Mouse (Mus musculus) forebrain, embryonic 12.5 days (tissue): ENCODE data around the gene Dhx57. TPM values are rescaled to one million over a fixed set of nuclear protein-coding genes. Genes with fewer than 3 reads are reported as not detected.
"Not testable (repeated sequence)": the region's sequence is repeated elsewhere in the genome, so short reads cannot be mapped to it uniquely, and the experiment has no call there.

ENCODE experiments used
- ATAC-seq: fragments of 200-750 bp; cut with Nextera tagmentation; 2 replicates; pipeline ENCODE4 v1.8.0; 2017; ENCODE audit warnings: moderate TSS enrichment; ENCODE audit not compliant: low FRiP score
- H3K27ac ChIP-seq: fragments of 300-500 bp; sonication (generic); 2 replicates; pipeline ENCODE4 v1.5.1; 2016; ENCODE audit warnings: mild to moderate bottlenecking
- H3K27me3 ChIP-seq: fragments of 300-500 bp; sonication (generic); 2 replicates; pipeline ENCODE4 v1.6.1; 2016; ENCODE audit warnings: mild to moderate bottlenecking
- H3K36me3 ChIP-seq: fragments of 300-500 bp; sonication (generic); replicated peaks from 2 replicates; pipeline ENCODE4 v1.6.1; 2016; ENCODE audit warnings: mild to moderate bottlenecking
- H3K4me1 ChIP-seq: fragments of 300-500 bp; sonication (generic); 2 replicates; pipeline ENCODE4 v1.6.1; 2016
- H3K4me2 ChIP-seq: fragments of 300-500 bp; sonication (generic); 2 replicates; pipeline ENCODE4 v1.6.1; 2016; ENCODE audit warnings: mild to moderate bottlenecking, moderate library complexity
- H3K4me3 ChIP-seq: fragments of 300-500 bp; sonication (generic); replicated peaks from 2 replicates; pipeline ENCODE4 v1.5.1; 2016; ENCODE audit warnings: mild to moderate bottlenecking
- H3K9ac ChIP-seq: fragments of 300-500 bp; sonication (generic); 2 replicates; pipeline ENCODE4 v1.6.1; 2016; ENCODE audit warnings: mild to moderate bottlenecking
- H3K9me3 ChIP-seq: fragments of 300-500 bp; sonication (generic); 2 replicates; pipeline ENCODE4 v1.6.1; 2016
- WGBS: fragments of 180-500 bp; shearing (Covaris S2); methylation state at CpG from one replicate; pipeline ENCODE4 v1.1.7; 2016; 5-methylcytosine and 5-hydroxymethylcytosine counted together
- polyA plus RNA-seq: library from polyadenylated mRNA; unstranded; fragments of >200 nt; fragmentation: Nextera tagmentation; extraction: Ambion mirVana; gene quantifications from 2 replicates; pipeline ENCODE4 v1.2.1, GENCODE M21; 2016

The Dhx57 gene
- polyA plus RNA-seq, 1 experiment from 2014 or later, result 31.3 TPM

- Histone ChIP-seq H3K27me3 (no peaks in the 10 kb centered on the region), H3K4me1 (peaks cover 9% of the 10 kb centered on the region), H3K36me3 (no peaks in the 10 kb centered on the region), H3K4me3 (no peak overlapping the region), H3K9ac (no peak overlapping the region), H3K27ac (no peak overlapping the region), H3K4me2 (no peak overlapping the region), H3K9me3 (no peaks in the 10 kb centered on the region)
- 70% methylated on average over 9 of the region's 9 CpGs for WGBS
- no peak for ATAC-seq
These were observed 69.1 kb downstream of the Dhx57 start for GRCm38 (mm10) chr17:80221202-80221601.

GRCm38 (mm10) chr17:80220131-80220530 lies 70.1 kb downstream of the Dhx57 start:
- 78% methylated on average over 2 of the region's 2 CpGs for WGBS
- Histone ChIP-seq H3K4me3 (no peak overlapping the region), H3K9ac (no peak overlapping the region), H3K36me3 (no peaks in the 10 kb centered on the region), H3K4me2 (no peak overlapping the region), H3K27ac (no peak overlapping the region), H3K27me3 (no peaks in the 10 kb centered on the region), H3K4me1 (peaks cover 5% of the 10 kb centered on the region), H3K9me3 (no peaks in the 10 kb centered on the region)
- no peak for ATAC-seq

- ATAC-seq, H3K27ac ChIP-seq, H3K9me3 ChIP-seq, H3K27me3 ChIP-seq, H3K4me2 ChIP-seq, H3K4me3 ChIP-seq, H3K36me3 ChIP-seq, H3K9ac ChIP-seq, H3K4me1 ChIP-seq: not testable (repeated sequence)
- WGBS, result 91% methylated on average over 4 of the region's 4 CpGs
These were observed 76.3 kb downstream of the Dhx57 start for GRCm38 (mm10) chr17:80213998-80214397.

GRCm38 (mm10) chr17:80206671-80207581 lies 83.3 kb downstream of the Dhx57 start, which contains the start of the genes Srsf7 and Ttc39d:
Gene Srsf7 (minus strand): TSS chr17:80207307.
Gene Ttc39d (plus strand): TSS chr17:80207460.
- H3K4me1 ChIP-seq, result peaks cover 20% of the 10 kb centered on the region
- H3K27me3 ChIP-seq, result no peaks in the 10 kb centered on the region
- peak; percentile 94 for ATAC-seq
- peak within 1 kb of the TSS; percentile 98 for H3K9ac ChIP-seq
- H3K27ac ChIP-seq, result peak within 1 kb of the TSS; percentile 99
- H3K9me3 ChIP-seq, result no peaks in the 10 kb centered on the region
- peak within 1 kb of the TSS; percentile 84 for H3K4me2 ChIP-seq
- under 1% methylated on average over 89 of the region's 95 CpGs for WGBS
- peak within 1 kb of the TSS; percentile 96 for H3K4me3 ChIP-seq
- peaks cover 28% of the 10 kb centered on the region for H3K36me3 ChIP-seq

- Histone ChIP-seq H3K27ac (peak overlapping the region; percentile 99), H3K4me3 (peak overlapping the region; percentile 96), H3K36me3 (peaks cover 34% of the 10 kb centered on the region), H3K4me2 (peak overlapping the region; percentile 84), H3K9me3 (no peaks in the 10 kb centered on the region), H3K27me3 (no peaks in the 10 kb centered on the region), H3K4me1 (peaks cover 20% of the 10 kb centered on the region), H3K9ac (peak overlapping the region; percentile 98)
- WGBS, result under 1% methylated on average over 36 of the region's 36 CpGs
- peak; percentile 77 for ATAC-seq
These were observed 84.0 kb downstream of the Dhx57 start for GRCm38 (mm10) chr17:80206301-80206670.

GRCm38 (mm10) chr17:80205657-80206056 lies 84.6 kb downstream of the Dhx57 start:
- H3K9me3 ChIP-seq, result no peaks in the 10 kb centered on the region
- H3K27me3 ChIP-seq, result no peaks in the 10 kb centered on the region
- peak overlapping the region; percentile 98 for H3K9ac ChIP-seq
- 35% methylated on average over 5 of the region's 5 CpGs for WGBS
- H3K36me3 ChIP-seq, result peaks cover 38% of the 10 kb centered on the region
- H3K27ac ChIP-seq, result no peak overlapping the region
- H3K4me3 ChIP-seq, result peak overlapping the region; percentile 96
- H3K4me2 ChIP-seq, result peak overlapping the region; percentile 84
- H3K4me1 ChIP-seq, result peaks cover 20% of the 10 kb centered on the region
- ATAC-seq, result no peak

GRCm38 (mm10) chr17:80199160-80199778 lies 91.0 kb downstream of the Dhx57 start:
- ATAC-seq, result 0 out of 2 replicates have a peak, but pooled peaks have one; percentile 11
- WGBS, result 89% methylated on average over 3 of the region's 3 CpGs
- H3K27me3 ChIP-seq, result no peaks in the 10 kb centered on the region
- H3K27ac ChIP-seq, result no peak overlapping the region
- H3K4me2 ChIP-seq, result no peak overlapping the region
- H3K36me3 ChIP-seq, result peaks cover 80% of the 10 kb centered on the region
- H3K4me3 ChIP-seq, result no peak overlapping the region
- H3K9me3 ChIP-seq, result no peaks in the 10 kb centered on the region
- H3K9ac ChIP-seq, result no peak overlapping the region
- peaks cover 3% of the 10 kb centered on the region; the same call in 1 of the 2 replicates for H3K4me1 ChIP-seq

GRCm38 (mm10) chr17:80193075-80193474 lies 97.2 kb downstream of the Dhx57 start:
- H3K4me2 ChIP-seq, result no peak overlapping the region
- H3K4me3 ChIP-seq, result no peak overlapping the region
- peaks cover 27% of the 10 kb centered on the region for H3K36me3 ChIP-seq
- H3K27ac ChIP-seq, result no peak overlapping the region
- no peaks in the 10 kb centered on the region for H3K9me3 ChIP-seq
- H3K4me1 ChIP-seq, result 0 out of 2 replicates have a peak, but pooled peaks cover 5% of the 10 kb centered on the region
- no peak overlapping the region for H3K9ac ChIP-seq
- WGBS, result 68% methylated on average over 5 of the region's 5 CpGs
- ATAC-seq, result no peak
- H3K27me3 ChIP-seq, result no peaks in the 10 kb centered on the region

Other genes starting within 250 kb of the Dhx57 start
- gene Hnrnpll, start 228.1 kb downstream of the Dhx57 start, polyA plus RNA-seq, result 126 and 130 TPM in 2 replicates
- gene Galm, start 163.0 kb downstream of the Dhx57 start, polyA plus RNA-seq, result 9.6 and 12.3 TPM in 2 replicates
- 784 and 786 TPM in 2 replicates for gene Srsf7, start 83.2 kb downstream of the Dhx57 start, polyA plus RNA-seq
- 0.10 TPM in 1 of 2 replicates, not detected in the other for gene Ttc39d, start 83.0 kb downstream of the Dhx57 start, polyA plus RNA-seq
- gene Gemin6, start 66.0 kb downstream of the Dhx57 start, polyA plus RNA-seq, result 37.6 and 38.5 TPM in 2 replicates
- gene Morn2, start 273 bp downstream of the Dhx57 start, polyA plus RNA-seq, result 37.8 and 45.1 TPM in 2 replicates
- 0.17 and 0.74 TPM in 2 replicates for gene Arhgef33, start 16.9 kb upstream of the Dhx57 start, polyA plus RNA-seq
- gene Gm10190, start 83.1 kb upstream of the Dhx57 start, polyA plus RNA-seq, result 1.9 and 2.0 TPM in 2 replicates
- 7.9 and 8.0 TPM in 2 replicates for gene Sos1, start 190.0 kb upstream of the Dhx57 start, polyA plus RNA-seq